Mouse (Mus musculus) lung, embryonic 16.5 days (tissue): Measurements from ENCODE around the gene Akip1. TPM values are rescaled to one million over a fixed set of nuclear protein-coding genes. Genes with fewer than 3 reads are reported as not detected.
A peak's percentile ranks its signal among the peaks of the same experiment; 100 is the strongest.

ENCODE experiments used
- ATAC-seq: fragments of 200-750 bp; cut with Nextera tagmentation; 2 replicates; pipeline ENCODE4 v1.8.0; 2017; ENCODE audit warnings: low read depth, mild to moderate bottlenecking, moderate library complexity
- H3K27ac ChIP-seq: fragments of 300-500 bp; sonication (generic); 2 replicates; pipeline ENCODE4 v1.5.1; 2014; ENCODE audit warnings: mild to moderate bottlenecking, control low read depth, low read length
- H3K27me3 ChIP-seq: fragments of 300-500 bp; sonication (generic); 2 replicates; pipeline ENCODE4 v1.6.1; 2014; ENCODE audit warnings: low read depth, low read length, mixed read lengths; ENCODE audit not compliant: control insufficient read depth, insufficient read depth
- H3K36me3 ChIP-seq: fragments of 300-500 bp; sonication (generic); 2 replicates; pipeline ENCODE4 v1.6.1; 2014; ENCODE audit warnings: low read length; ENCODE audit not compliant: control insufficient read depth, insufficient read depth
- H3K4me1 ChIP-seq: fragments of 300-500 bp; sonication (generic); replicated peaks from 2 replicates; pipeline ENCODE4 v1.6.1; 2014; ENCODE audit warnings: low read length, mixed read lengths; ENCODE audit not compliant: control insufficient read depth, insufficient read depth
- H3K4me2 ChIP-seq: fragments of 300-500 bp; sonication (generic); 2 replicates; pipeline ENCODE4 v1.6.1; 2014; ENCODE audit warnings: low read depth, low read length, control low read depth
- H3K4me3 ChIP-seq: fragments of 300-500 bp; sonication (generic); 2 replicates; pipeline ENCODE4 v1.5.1; 2014; ENCODE audit warnings: mild to moderate bottlenecking, low read length, control low read depth
- H3K9ac ChIP-seq: fragments of 300-500 bp; sonication (generic); 2 replicates; pipeline ENCODE4 v1.6.1; 2014; ENCODE audit warnings: low read length, control low read depth
- H3K9me3 ChIP-seq: fragments of 300-500 bp; sonication (generic); 2 replicates; pipeline ENCODE4 v1.6.1; 2016; ENCODE audit warnings: low read length; ENCODE audit not compliant: control insufficient read depth
- WGBS: fragments of 180-500 bp; shearing (Covaris S2); extraction: QIAGEN DNeasy Blood & Tissue Kit; methylation state at CpG from one replicate; pipeline ENCODE4 v1.1.7; 2014; 5-methylcytosine and 5-hydroxymethylcytosine counted together
- polyA plus RNA-seq: library from polyadenylated mRNA; unstranded; fragments of >200 nt; fragmentation: Nextera tagmentation; extraction: Ambion mirVana; gene quantifications from 2 replicates; pipeline ENCODE4 v1.2.1, GENCODE M21; 2015

The Akip1 gene
- polyA plus RNA-seq, 1 experiment from 2014 or later = 44.0 TPM

DNA sequence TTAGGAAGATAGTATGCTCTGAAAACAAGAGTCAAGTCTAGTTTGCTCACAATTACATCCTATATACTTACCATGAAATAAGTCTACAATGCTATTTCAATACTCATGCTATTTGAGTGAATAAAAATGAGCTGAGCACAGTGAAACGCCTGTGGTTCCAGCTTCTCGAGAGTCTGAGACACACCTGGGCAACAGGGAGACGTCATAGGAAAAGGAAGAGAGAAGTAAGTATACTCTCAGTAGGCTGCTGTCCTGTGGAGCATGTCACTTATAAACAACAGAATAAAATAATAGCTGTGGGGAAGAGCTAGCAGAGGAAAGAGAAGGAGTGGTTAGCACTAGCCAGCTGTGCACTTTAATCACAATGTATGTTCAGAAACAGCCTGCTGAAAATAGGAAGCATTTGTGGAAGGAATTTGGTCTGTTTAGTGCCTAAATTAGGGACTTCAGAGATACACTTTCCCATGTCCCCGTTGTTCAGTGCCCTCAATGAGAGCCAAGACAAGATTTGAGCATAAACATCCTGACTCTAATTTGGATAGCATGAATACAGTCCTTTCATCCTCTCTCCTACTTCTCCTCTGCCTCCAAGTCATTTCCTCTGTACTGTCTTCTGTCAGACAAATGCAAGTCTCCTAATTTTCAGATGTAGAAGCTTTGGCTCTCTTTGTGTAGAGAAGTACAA, 28.4 kb upstream of the Akip1 start:
- WGBS = 38% methylated on average over 4 of the region's 4 CpGs
- no peaks in the 10 kb centered on the region for H3K36me3 ChIP-seq
- no peaks in the 10 kb centered on the region for H3K9me3 ChIP-seq
- peak overlapping the region; percentile 37 for H3K27ac ChIP-seq
- ATAC-seq = peak; percentile 8; the same call in 1 of the 2 replicates
- H3K4me3 ChIP-seq = no peak overlapping the region
- no peak overlapping the region for H3K9ac ChIP-seq
- H3K4me1 ChIP-seq = peaks cover 30% of the 10 kb centered on the region
- H3K4me2 ChIP-seq = no peak overlapping the region
- no peaks in the 10 kb centered on the region for H3K27me3 ChIP-seq

DNA sequence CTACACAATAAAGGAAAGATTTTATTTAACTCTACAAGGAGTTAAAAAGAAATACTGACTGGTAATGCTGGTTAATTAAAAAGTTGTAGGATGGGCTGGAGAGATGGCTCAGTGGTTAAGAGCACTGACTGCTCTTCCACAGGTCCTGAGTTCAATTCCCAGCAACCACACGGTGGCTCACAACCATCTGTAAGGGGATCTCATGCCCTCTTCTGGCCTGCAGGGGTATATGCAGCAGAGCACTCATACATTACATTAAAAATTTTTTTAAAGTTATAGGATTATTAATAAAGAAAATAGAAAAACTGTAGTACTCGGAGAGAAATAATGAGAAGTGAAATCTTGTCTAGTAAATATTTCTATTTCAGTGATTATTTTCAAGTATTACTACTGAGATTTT, 23.2 kb upstream of the Akip1 start:
- H3K27ac ChIP-seq = no peak overlapping the region
- 84% methylated on average over 2 of the region's 2 CpGs for WGBS
- ATAC-seq = no peak

GRCm38 (mm10) chr7:109680879-109681278, 22.6 kb upstream of the Akip1 start:
- Histone ChIP-seq H3K27me3 (no peaks in the 10 kb centered on the region), H3K9me3 (no peaks in the 10 kb centered on the region), H3K4me1 (peaks cover 2% of the 10 kb centered on the region), H3K27ac (no peak overlapping the region), H3K9ac (no peak overlapping the region), H3K4me3 (no peak overlapping the region), H3K4me2 (no peak overlapping the region), H3K36me3 (no peaks in the 10 kb centered on the region)
- WGBS = 93% methylated on average over 1 of the region's 1 CpGs
- ATAC-seq = no peak

More for the DNA sequence above, 23.2 kb upstream of the Akip1 start:
- Histone ChIP-seq H3K4me2 (no peak overlapping the region), H3K4me3 (no peak overlapping the region), H3K36me3 (no peaks in the 10 kb centered on the region), H3K27me3 (no peaks in the 10 kb centered on the region), H3K4me1 (peaks cover 6% of the 10 kb centered on the region; the same call in 1 of the 2 replicates), H3K9ac (no peak overlapping the region), H3K9me3 (no peaks in the 10 kb centered on the region)

GRCm38 (mm10) chr7:109686585-109687128, 16.8 kb upstream of the Akip1 start:
- H3K36me3 ChIP-seq = no peaks in the 10 kb centered on the region
- no peak overlapping the region for H3K4me3 ChIP-seq
- WGBS = 13% methylated on average over 9 of the region's 9 CpGs
- no peaks in the 10 kb centered on the region for H3K9me3 ChIP-seq
- peak overlapping the region; percentile 53 for H3K27ac ChIP-seq
- H3K27me3 ChIP-seq = no peaks in the 10 kb centered on the region
- H3K4me2 ChIP-seq = peak overlapping the region; percentile 9; the same call in 1 of the 2 replicates
- peaks cover 12% of the 10 kb centered on the region for H3K4me1 ChIP-seq
- ATAC-seq = peak; percentile 60
- H3K9ac ChIP-seq = no peak overlapping the region

- no peak overlapping the region for H3K9ac ChIP-seq
- ATAC-seq = no peak
- peaks cover 14% of the 10 kb centered on the region for H3K4me1 ChIP-seq
- no peak overlapping the region for H3K27ac ChIP-seq
- no peaks in the 10 kb centered on the region for H3K9me3 ChIP-seq
- no peaks in the 10 kb centered on the region for H3K36me3 ChIP-seq
- WGBS = 89% methylated on average over 3 of the region's 3 CpGs
- no peak overlapping the region for H3K4me2 ChIP-seq
- H3K4me3 ChIP-seq = no peak overlapping the region
- no peaks in the 10 kb centered on the region for H3K27me3 ChIP-seq
Measured at GRCm38 (mm10) chr7:109690101-109690500, 13.4 kb upstream of the Akip1 start.

DNA sequence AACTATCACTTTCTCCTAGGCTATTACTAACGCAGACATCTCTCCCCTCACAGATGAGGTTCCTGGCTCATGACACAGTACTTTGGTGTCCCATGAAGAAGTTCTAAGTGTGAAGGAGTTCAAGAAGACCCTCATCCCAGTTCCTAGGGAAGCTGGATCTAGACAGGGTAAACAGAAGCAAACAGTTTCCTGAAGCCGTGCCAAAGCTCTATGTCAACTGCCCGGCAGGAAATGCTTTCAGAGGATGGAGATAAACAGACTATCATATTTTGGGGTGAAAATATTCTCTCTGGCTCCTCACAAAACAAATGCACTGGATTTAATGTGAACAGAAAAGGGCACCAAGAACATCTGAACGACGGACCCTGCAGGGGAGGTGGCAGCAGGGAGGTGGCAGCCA, 12.5 kb upstream of the Akip1 start:
- Histone ChIP-seq H3K27me3 (no peaks in the 10 kb centered on the region), H3K9me3 (no peaks in the 10 kb centered on the region), H3K27ac (peak overlapping the region; percentile 83), H3K4me2 (no peak overlapping the region), H3K36me3 (no peaks in the 10 kb centered on the region), H3K4me1 (peaks cover 13% of the 10 kb centered on the region), H3K4me3 (no peak overlapping the region), H3K9ac (no peak overlapping the region)
- peak; percentile 61 for ATAC-seq
- WGBS = 39% methylated on average over 5 of the region's 5 CpGs

DNA sequence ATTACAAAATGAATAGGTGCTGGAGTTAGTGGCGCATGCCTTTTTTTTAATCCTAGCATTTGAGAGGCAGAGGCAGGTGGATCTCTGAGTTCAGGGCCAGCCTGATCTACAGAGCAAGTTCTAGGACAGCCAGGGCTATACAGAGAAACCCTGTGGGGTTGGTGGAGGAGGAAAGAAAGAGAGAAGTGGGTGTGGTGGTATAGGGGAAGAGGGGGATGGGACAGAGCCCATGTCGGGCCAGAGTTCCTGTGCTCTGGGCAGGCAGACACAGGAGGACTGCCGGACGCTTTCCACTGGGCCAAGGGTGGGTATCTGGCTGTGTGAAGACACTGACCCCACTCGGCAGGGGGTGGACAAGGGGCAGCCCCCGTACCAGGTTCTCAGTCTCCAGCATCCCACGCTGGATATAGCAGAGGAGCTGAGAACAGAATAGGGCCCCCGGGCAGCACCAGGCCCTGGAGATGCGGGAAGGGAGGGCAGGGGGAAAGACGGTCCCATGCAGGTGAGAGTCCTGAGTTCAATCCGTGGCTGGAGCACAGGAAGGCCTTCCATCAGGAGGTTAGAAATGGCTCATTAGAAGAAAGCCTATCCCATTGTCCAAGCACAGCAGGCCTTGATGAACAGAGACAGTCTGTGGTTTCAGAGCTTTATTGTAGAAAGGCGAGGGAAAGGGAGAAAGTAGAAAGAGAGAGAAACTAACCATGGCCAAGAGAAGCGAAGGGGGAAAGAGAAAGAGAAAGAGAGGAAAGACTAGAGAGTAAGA, 8.7 kb upstream of the Akip1 start:
- 82% methylated on average over 13 of the region's 13 CpGs for WGBS
- H3K27me3 ChIP-seq = no peaks in the 10 kb centered on the region
- no peak overlapping the region for H3K4me2 ChIP-seq
- H3K9me3 ChIP-seq = no peaks in the 10 kb centered on the region
- no peak overlapping the region for H3K27ac ChIP-seq
- H3K4me3 ChIP-seq = no peak overlapping the region
- no peak for ATAC-seq
- H3K9ac ChIP-seq = no peak overlapping the region
- H3K36me3 ChIP-seq = no peaks in the 10 kb centered on the region
- peaks cover 12% of the 10 kb centered on the region for H3K4me1 ChIP-seq

- Histone ChIP-seq H3K4me1 (peaks cover 12% of the 10 kb centered on the region), H3K27me3 (no peaks in the 10 kb centered on the region), H3K27ac (no peak overlapping the region), H3K4me2 (no peak overlapping the region), H3K9ac (no peak overlapping the region), H3K36me3 (no peaks in the 10 kb centered on the region), H3K9me3 (no peaks in the 10 kb centered on the region; the same call in 1 of the 2 replicates), H3K4me3 (no peak overlapping the region)
- ATAC-seq = no peak
- WGBS = 84% methylated on average over 10 of the region's 10 CpGs
Measured at GRCm38 (mm10) chr7:109695339-109695726, 8.2 kb upstream of the Akip1 start.

GRCm38 (mm10) chr7:109700213-109700612, 3.3 kb upstream of the Akip1 start:
- peaks cover 8% of the 10 kb centered on the region for H3K4me1 ChIP-seq
- no peaks in the 10 kb centered on the region for H3K27me3 ChIP-seq
- H3K9ac ChIP-seq = no peak overlapping the region
- no peak overlapping the region for H3K27ac ChIP-seq
- H3K36me3 ChIP-seq = no peaks in the 10 kb centered on the region
- ATAC-seq = no peak
- no peaks in the 10 kb centered on the region; the same call in 1 of the 2 replicates for H3K9me3 ChIP-seq
- no peak overlapping the region for H3K4me2 ChIP-seq
- H3K4me3 ChIP-seq = no peak overlapping the region
